Mouse (Mus musculus): ENCODE data around the gene Rassf2.

- TF ChIP-seq CTCF (IDR thresholded peaks at IDR 0.05; ENCODE audit: control insufficient read depth, insufficient read depth, insufficient replicate concordance, low read depth, low read length) (no peak), POLR2A (IDR thresholded peaks at IDR 0.05; ENCODE audit: control insufficient read depth, low read depth, low read length) (no peak)
Measured at GRCm38 (mm10) chr2:132022621-132023020, 7.4 kb downstream of the Rassf2 start.

Data from testis, adult 2 months (tissue).